Mouse (Mus musculus) megakaryocyte-erythroid progenitor cell, adult 5-6 weeks (primary cell): ENCODE results near the gene Camk2d. TPM values are rescaled to one million over a fixed set of nuclear protein-coding genes. Genes with fewer than 3 reads are reported as not detected.

ENCODE experiments used
- ATAC-seq: replicated peaks from 2 replicates; pipeline ENCODE4 v1.8.0; 2016; ENCODE audit warnings: mild to moderate bottlenecking, inconsistent platforms; ENCODE audit not compliant: severe bottlenecking, poor library complexity, low FRiP score, low TSS enrichment
- total RNA-seq, 2 experiments: library from RNA; stranded (forward) in 1 of 2; stranded (reverse) in 1 of 2; fragments of 200-1000, 215-1000 nt in 1 of 2; fragments of >200 nt in 1 of 2; fragmentation: Nextera tagmentation in 1 of 2; gene quantifications; 2 replicates each; pipeline ENCODE4 v1.2.3; 2014 to 2017

The Camk2d gene
- total RNA-seq, 2 experiments from 2014 or later = 3.1 to 4.7 TPM

DNA sequence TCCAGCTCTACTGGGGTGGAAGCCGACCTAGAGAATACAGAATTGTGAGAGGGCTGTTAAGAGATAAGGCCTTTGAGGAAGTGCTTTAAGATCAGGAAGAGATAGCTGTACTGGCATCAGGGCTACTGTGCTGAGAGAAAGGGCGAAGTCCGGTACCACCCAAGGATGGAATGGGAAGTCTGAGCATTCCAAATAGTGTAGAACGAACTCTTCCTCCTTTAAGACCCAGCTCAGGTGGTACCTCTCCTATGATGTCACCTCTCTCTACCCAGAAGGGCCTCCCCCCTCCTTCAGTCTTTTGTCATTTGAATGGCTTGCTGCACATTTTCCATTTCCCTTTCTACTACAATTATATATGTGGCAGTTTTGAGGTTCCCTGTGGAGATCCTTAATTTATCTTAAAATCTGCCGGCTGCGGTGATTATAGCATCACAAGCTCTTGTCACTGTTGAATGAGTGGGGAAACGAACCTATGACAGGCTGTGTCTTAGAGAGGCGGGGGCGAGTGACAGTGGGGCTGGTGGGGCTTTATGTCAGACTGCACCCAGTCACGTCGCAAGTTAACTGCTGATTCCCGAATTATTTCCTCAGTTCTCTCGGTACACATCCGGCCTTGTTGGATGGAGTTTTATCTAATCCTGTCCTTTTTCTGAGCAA is 13.8 kb downstream of the Camk2d start:
- ATAC-seq = 0 out of 2 replicates have a peak, but pooled peaks have one; percentile 15

DNA sequence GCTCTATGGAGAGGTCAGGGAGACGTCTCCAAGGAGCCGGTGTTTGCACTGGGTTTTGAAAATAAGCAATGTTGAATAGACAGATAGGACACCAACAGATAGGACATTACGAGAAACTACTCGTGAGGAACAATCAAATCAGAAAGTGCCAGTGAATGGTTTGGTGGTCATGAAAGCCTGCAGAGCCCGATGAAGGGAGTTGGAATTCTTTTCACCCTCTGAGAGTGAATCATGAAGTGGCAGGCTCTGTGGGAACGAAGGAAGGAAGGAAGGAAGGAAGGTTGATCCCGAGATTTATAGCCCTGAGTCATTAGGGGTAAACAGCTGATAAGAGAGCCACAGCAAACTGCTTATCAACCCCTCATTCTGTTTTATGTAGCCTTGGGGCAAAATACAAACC is 15.5 kb downstream of the Camk2d start:
- peak; percentile 54 for ATAC-seq

DNA sequence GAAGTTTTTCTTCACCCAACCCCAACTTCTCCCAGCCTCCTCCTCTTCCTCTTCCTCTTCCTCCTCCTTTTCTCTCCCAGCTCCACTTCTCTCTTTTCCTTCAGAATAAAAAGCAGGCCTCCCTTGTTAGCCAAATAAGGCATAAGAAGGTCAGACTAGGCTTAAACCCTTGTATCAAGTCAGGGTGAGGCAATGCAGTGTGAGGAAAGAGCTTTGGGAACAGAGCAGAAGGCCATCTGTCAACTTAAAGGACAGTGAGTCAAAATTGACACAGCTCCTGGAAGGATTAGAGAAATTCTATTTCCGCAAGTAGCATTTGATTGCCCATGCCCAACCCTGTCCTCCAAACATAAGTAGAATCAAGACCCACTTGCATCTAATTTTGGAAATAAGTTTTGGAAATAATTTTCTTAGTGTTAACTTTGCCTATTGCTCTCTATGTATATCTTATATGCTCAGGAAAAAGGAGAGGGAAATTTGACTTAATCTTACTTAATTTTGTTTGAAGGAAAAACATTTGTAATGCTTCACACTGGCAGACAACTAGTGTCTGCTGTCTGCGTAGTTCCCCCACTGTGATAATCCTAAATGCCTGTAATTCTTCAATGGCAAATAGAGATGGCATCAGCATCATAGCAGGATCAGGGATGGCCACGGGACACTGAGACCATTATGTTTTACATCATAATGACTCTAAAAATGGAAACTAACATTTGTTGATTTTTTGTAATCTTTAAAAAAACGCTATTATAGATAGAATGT is 16.8 kb downstream of the Camk2d start:
- no peak for ATAC-seq

DNA sequence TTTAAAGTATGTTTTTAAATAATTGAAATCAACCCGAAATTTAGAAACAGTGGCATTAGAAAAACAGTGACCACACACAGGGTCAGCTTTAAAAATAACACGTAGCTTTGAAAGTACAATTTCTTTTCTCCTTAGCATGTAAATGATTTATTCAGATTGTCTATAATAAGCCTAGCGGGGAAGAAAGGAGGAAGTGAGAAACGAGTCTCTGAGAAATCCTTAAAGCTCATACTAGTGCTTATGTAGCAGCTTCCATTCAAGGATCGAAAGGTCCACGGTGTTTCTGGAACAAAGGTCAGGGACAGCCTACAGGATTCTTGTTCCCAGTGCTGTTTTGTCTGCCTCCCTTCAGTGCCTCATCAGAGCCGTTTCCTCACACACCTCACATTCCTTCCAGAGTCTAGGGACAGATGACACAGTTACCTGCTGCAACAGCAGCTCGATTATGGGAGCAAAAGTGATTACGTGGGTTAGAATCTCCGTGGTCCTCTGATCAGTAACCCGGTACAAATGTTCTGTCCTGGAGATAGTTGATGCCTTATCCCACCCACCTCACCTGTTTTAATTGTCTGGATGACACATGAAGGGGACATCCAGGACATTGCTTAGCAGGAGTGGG is 17.5 kb downstream of the Camk2d start:
- no peak for ATAC-seq

DNA sequence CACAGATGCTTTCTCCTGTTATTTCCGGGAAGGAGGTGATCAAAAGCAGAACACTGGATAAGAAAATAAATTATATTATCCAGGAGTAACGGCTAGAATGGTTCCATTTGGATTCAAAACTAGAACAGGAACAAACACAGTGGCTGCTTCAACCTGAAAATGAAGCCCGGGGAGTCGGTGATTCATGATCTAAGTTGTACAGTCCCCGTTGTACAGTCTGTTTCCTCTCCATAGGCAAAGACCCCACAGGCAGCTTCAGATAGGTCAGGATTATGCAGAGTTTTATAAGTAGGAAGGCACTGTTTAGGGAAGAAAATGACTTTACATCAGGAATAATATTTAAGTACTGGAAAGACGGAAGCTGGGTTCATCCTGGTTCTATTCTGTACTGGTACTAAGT is 19.2 kb downstream of the Camk2d start:
- no peak for ATAC-seq

DNA sequence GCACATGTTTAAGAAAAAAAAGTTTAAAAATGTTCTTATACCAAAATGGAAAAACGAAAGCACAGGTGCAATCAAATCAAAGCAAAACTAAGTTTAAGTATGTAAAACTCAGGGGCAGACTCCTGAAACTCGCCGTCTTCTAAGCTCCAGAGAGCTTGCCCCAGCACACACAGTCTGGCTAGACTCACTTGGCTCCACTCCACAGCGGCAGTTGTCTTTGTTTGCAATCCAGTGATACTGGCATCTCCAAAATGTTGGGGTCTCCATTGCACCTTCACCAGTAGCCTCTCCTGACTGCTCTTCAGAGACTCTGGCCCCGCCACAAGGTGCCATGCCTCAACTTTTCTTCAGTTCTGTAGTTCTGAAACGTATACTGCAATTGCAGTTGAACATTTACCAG is 24.1 kb downstream of the Camk2d start:
- no peak for ATAC-seq

DNA sequence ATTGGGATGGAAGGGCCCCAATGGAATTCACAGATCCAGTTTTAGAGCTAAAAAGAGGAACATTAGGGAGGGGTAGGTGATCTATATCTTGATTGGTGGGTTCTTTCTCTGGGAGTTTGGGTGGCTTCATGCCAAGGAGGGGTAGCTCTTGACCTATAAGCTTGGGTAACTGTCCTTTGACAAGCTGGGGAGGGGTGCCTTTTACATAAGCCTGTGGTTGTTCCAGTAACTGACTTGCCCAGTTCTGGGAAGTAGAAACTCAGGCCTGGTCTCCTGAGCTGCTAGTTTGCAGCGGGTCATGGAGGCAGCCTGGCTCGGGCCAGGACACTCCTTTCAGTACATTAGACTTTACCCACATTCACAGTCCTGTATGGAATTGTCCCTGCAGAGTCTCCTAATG is 26.4 kb downstream of the Camk2d start:
- no peak for ATAC-seq

DNA sequence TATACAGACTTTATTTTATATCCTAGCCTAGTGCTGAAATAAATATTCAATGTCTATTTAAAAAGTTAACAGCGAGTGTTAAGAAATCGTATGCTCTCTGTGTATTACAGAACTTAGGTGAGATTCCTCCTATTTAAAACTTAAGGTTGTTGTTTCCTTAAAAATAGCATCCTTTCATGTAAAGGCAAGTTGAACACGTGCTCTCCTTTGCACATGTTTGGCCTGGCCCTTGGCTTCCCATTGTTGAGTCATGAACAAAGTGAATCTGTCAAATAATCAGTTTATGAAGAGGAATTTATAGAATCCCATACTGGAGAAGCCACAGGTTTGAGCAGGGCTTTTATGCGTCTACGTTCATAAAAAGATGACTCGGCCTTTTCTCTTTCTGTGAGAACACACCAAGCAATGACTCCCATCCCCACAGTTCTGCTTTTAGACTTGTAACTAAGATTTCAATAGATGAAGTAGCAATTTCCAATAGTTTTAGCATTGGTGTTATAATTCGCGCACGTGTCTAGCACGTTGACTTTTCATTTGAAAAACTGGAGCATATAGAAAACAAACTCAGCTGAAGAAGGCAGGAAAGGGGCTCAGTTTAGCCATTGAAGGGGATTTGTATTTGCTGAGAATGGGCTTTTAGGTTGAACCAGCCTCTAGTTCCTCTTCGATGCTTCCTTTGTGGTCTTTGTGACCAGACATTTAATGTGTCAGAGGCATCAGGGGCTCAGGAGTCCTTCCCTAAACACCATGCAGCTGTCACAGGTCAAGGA is 29.1 kb downstream of the Camk2d start:
- no peak for ATAC-seq

DNA sequence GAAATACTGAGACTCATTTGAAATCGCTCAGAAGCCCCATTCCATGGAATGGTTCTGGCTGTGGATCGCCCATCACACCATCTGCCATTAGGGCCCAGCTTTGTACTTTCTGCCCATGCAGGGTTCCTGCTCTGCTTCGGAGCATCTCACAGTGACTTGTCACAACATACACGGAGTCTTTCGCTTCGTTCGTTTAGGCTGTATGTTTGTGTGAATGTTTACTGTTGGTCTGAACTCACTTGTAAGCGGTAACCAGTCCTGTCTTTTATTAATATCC is 29.6 kb downstream of the Camk2d start:
- ATAC-seq = no peak

DNA sequence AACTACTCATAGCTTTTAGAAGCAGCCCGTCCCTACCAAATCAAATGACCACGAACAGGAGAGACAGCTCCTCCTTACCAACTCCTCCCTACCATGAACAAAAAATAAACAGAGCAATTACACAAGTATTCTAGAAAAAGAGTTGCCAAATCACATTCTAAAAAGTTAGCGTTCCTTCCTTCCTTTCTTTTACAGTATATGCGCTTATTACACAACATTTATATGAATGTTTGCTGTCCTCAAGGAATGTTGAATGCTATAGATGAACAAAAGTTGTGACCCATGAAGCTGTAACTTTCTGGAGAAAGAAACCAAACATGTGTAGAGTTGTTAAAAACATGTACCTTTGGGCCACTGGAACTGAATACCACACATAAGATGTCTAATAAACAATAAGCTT is 31.9 kb downstream of the Camk2d start:
- ATAC-seq = no peak

DNA sequence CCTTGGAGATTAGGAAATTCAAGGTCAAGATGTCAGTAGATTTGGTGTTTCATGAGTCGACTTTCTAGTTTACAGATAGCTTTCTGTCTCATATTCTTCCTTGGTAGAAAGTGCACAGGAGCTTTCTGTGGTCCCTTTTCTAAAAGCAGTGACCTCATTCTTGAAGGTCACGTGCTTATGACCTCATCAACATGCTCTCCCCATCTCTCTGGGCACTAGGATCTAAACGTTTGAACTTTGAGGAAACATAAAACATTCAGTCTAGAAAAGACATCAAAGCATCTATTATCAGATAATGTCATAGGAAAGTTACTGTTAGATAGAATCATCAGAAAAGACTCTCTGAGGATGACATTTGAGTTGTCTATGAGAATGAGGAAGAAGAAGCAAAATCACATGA is 32.3 kb downstream of the Camk2d start:
- ATAC-seq = no peak

DNA sequence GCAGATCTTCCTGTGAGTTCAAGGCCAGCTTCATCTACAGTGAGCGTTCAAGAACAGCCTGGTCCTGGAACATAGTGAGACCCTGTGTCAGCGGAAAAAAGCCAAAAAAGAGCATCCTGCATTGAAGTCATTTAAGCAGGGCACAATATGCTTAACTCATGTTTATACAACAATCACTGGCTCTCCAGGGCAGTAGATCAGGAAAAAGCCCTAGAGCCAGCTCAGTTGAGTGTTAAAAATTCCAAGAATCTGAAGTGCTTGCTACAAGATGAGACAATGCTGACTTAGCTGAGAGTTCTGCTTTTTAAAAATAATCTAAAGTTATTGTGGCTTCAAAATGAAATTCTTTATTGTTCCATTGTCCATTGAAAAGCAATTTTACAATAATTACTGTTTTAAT is 32.9 kb downstream of the Camk2d start:
- ATAC-seq = no peak

DNA sequence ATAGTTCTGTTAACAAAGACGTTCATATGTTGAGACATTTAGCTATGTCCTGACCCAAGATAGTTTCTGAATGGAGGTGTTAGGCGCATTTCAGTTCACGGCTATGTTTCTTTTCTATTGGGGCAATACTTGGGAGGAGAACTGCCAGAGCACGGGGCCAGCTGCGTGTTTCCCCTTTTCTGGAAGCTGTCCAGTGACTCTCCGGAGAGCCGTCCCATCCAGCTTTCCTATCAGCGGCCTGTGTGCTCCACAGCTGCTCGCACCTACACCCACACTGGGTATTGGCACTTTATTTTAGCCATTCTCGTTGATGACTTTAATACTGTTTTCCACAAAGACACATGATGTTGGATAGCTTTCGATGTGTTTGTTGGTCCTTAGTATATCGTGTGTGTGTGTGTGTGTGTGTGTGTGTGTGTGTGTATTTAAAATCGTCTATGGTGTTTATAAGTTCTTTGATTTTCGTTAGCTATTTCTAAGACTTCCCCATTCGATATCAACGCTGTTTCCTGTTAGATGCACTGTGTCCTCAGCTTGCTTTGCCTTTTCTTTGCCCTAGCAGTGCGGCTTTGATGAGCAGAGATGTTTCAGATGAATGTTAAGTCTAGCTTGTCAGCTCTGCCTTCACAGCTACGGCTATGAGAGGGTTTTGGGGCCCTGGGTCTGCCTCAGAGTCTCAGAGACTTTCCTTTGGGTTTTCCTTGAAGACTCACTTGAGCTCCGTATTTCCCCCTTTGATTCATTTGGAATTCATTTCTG is 34.2 kb downstream of the Camk2d start:
- ATAC-seq = no peak

DNA sequence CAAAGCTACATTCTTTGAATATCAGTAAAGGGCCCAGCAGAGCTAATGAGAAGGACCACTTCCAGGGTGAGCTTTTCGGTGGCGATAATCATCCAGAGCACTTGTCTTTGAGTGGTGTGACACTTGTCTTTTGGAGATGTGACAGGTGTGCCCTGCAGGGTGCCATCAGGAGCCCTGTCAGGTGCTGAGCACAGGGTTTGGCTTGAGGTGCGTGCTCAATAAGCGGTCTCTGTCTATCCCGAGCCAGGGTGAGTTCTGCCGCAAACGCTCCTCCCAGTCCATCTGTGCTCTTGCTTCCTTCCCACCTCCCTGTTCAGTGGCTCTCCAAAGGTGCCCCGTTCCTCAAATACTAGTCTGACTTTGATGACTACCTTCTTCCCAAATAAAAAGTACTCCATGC is 35.5 kb downstream of the Camk2d start:
- no peak for ATAC-seq

DNA sequence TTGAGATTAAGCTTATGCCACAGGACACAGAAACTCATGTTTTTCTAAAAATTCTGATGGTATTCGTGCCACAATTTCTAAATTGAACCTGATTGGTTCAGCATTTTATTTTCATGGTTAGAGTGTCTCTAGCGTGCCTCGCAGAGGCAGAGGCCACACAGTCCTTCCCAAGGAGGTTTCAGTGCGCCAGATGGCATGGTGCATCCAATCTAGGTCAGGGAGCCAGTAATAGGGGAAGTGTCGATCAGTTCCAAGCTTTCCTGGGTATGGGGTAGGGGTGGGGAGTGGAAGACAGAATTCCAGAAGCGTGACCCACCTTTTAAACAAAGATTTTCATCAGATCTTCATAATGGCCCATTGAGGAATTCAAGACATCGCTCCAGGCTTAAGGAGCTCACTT is 36.5 kb downstream of the Camk2d start:
- ATAC-seq = no peak

DNA sequence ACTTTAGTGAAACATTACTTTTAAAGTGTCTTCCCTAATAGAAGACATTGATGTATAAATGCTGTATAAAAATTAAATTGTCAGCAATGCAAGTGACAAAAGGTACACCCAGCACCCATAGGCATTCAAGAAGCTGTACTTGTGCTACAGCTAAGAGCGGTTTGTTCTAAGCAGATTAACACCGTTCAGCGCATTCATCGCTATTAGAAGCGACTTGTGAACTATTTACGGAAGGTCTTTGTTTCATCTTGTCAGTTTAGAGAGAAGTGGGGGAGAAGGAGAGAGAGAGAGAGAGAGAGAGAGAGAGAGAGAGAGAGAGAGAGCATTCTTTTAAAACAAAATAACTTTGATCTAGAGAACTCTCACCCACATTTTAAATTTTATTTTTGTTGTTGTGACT is 38.1 kb downstream of the Camk2d start:
- ATAC-seq = no peak

DNA sequence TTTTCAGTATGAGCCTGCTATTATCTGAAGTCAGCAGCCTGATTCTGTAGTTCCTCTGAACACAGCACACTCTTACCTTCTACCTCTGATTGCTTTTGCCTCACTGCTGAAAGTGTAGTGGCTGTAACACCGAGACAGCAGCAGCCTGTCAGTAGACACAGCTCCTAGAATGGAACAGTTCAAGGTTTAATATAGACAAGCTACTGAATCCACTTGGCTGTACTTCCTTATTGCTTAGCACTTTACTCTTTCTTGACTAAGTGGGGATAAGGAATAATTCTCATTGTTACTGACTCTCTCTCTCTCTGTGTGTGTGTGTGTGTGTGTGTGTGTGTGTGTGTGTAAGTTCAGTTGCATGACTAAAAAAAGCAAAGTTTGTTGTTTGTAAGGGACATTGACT is 42.2 kb downstream of the Camk2d start:
- no peak for ATAC-seq

DNA sequence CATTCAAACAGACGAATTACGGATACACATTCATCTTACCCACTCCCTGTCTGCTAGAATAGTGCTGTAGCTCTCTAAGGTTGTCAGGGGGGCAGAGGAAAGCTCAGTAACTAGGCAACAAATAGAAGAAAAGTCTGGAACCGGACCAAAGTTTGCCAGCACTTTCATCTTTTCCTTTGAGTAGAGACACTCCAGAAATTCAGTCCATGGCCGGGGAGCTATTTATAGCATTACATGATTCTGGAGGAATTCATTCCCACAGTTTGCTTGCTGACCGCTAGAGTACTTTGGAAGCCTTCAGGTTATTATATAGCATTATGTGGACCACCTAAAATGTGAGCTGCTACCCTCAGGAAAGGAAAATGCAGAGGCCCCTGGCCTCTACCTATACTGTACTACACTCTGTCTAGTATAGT is 43.0 kb downstream of the Camk2d start:
- no peak for ATAC-seq

DNA sequence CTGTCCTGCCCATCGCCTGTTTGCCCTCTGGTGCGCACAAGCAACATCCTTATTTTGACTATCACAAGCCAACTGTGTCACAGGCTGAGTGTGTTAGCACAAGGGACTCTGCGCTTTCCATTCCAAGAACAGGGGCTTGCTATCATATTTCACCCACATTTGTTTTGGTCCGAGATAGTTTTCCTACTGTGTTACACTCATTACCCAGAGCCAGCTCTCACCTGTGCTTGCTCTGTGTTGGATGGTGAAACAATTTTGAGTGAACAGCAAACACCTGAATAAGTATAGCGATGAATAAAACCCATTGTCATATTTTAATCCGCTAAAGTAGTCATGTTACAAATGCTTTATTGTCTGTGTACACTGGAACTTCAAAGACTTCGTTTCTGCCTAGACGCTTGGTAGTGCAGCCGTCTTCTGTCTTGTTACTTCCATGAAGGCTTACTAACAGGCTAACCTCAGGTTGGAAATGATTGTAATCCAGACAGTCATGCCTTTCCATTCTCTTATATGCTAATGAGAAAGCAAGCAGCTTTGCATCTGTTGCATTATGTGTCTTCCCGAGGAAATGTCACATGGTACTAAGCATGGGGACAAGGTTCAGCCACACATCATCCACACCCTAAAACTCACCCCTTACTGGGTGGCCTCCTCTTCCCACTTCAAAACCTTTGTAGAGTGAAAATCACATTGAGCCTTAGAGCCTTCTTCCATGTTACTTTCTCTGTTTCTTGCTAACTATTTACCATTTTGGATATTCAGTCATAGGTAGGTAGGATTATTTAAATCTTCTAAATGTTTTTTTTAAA is 44.5 kb downstream of the Camk2d start:
- ATAC-seq = no peak
